Mouse (Mus musculus) stomach, postnatal 0 days (tissue): ENCODE measurements around the gene Hnrnpu. TPM values are rescaled to one million over a fixed set of nuclear protein-coding genes. Genes with fewer than 3 reads are reported as not detected.

Source experiments
- ATAC-seq: fragments of 200-750 bp; cut with Nextera tagmentation; 2 replicates; pipeline ENCODE4 v1.8.0; 2017; ENCODE audit not compliant: low FRiP score, low TSS enrichment
- DNase-seq: peaks from one replicate; pipeline ENCODE4 v3.0.0-alpha.2; 2016; ENCODE audit warnings: low spot score
- H3K27ac ChIP-seq: fragments of 300-500 bp; sonication (generic); replicated peaks from 2 replicates; pipeline ENCODE4 v1.5.1; 2014; ENCODE audit warnings: mild to moderate bottlenecking, control low read depth
- H3K27me3 ChIP-seq: fragments of 300-500 bp; sonication (generic); 2 replicates; pipeline ENCODE4 v1.6.1; 2014; ENCODE audit warnings: low read length; ENCODE audit not compliant: control insufficient read depth, insufficient read depth
- H3K36me3 ChIP-seq: fragments of 300-500 bp; sonication (generic); 2 replicates; pipeline ENCODE4 v1.6.1; 2014; ENCODE audit warnings: low read length, mixed read lengths; ENCODE audit not compliant: control insufficient read depth, insufficient read depth
- H3K4me1 ChIP-seq: fragments of 300-500 bp; sonication (generic); replicated peaks from 2 replicates; pipeline ENCODE4 v1.6.1; 2014; ENCODE audit warnings: antibody characterized with exemption; ENCODE audit not compliant: control insufficient read depth, insufficient read depth
- H3K4me2 ChIP-seq: fragments of 300-500 bp; sonication (generic); replicated peaks from 2 replicates; pipeline ENCODE4 v1.6.1; 2014; ENCODE audit warnings: low read depth, mild to moderate bottlenecking, control low read depth, moderate library complexity
- H3K4me3 ChIP-seq: fragments of 300-500 bp; sonication (generic); 2 replicates; pipeline ENCODE4 v1.5.1; 2014; ENCODE audit warnings: low read depth, low read length, control low read depth
- H3K9ac ChIP-seq: fragments of 300-500 bp; sonication (generic); 2 replicates; pipeline ENCODE4 v1.6.1; 2014; ENCODE audit warnings: mild to moderate bottlenecking, low read length, control low read depth, mixed read lengths
- H3K9me3 ChIP-seq: fragments of 300-500 bp; sonication (generic); 2 replicates; pipeline ENCODE4 v1.6.1; 2016; ENCODE audit warnings: low read length; ENCODE audit not compliant: control insufficient read depth
- CTCF ChIP-seq: IDR thresholded peaks from 2 replicates; pipeline ENCODE4 v1.5.1; 2016; ENCODE audit warnings: antibody characterized with exemption, low read depth, mild to moderate bottlenecking, moderate library complexity
- EP300 ChIP-seq: optimal IDR thresholded peaks from 2 replicates; pipeline ENCODE3; 2016; ENCODE audit warnings: antibody characterized with exemption
- WGBS: fragments of 180-500 bp; shearing (Covaris S2); extraction: QIAGEN DNeasy Blood & Tissue Kit; methylation state at CpG from one replicate; pipeline ENCODE4 v1.1.7; 2014; 5-methylcytosine and 5-hydroxymethylcytosine counted together
- polyA plus RNA-seq: library from polyadenylated mRNA; unstranded; fragments of >200 nt; fragmentation: Nextera tagmentation; extraction: Ambion mirVana; gene quantifications from 2 replicates; pipeline ENCODE4 v1.2.1, GENCODE M21; 2015

Hnrnpu gene
- polyA plus RNA-seq = 129 and 147 TPM in 2 replicates

- H3K9ac ChIP-seq = peak within 1 kb of the TSS; percentile 100
- 0 out of 2 replicates have a peak, but pooled peaks cover 5% of the 10 kb centered on the region for H3K36me3 ChIP-seq
- H3K4me1 ChIP-seq = no peaks in the 10 kb centered on the region; the same call in 1 of the 2 replicates
- TF ChIP-seq EP300 (peak; percentile 21), CTCF (no peak; the same call in 1 of the 2 replicates)
- peak; percentile 90 for ATAC-seq
- peak within 1 kb of the TSS; percentile 100 for H3K27ac ChIP-seq
- peak within 1 kb of the TSS; percentile 99 for H3K4me3 ChIP-seq
- H3K27me3 ChIP-seq = no peaks in the 10 kb centered on the region
- peak within 1 kb of the TSS; percentile 66 for H3K4me2 ChIP-seq
- WGBS = under 1% methylated on average over 71 of the region's 73 CpGs
- peak; percentile 95 for DNase-seq
- H3K9me3 ChIP-seq = no peaks in the 10 kb centered on the region
Measured at GRCm38 (mm10) chr1:178337551-178338317, at the start of gene Hnrnpu. Gene Hnrnpu, minus strand, starts transcription at chr1:178337797.

- Histone ChIP-seq H3K4me2 (no peak overlapping the region), H3K36me3 (no peaks in the 10 kb centered on the region), H3K4me1 (no peaks in the 10 kb centered on the region), H3K9me3 (no peaks in the 10 kb centered on the region), H3K27me3 (no peaks in the 10 kb centered on the region), H3K4me3 (no peak overlapping the region), H3K9ac (no peak overlapping the region), H3K27ac (peak overlapping the region; percentile 41; the same call in 1 of the 2 replicates)
- no peak for DNase-seq
- no peak for TF ChIP-seq EP300
- no peak for TF ChIP-seq CTCF
- ATAC-seq = no peak
Measured at GRCm38 (mm10) chr1:178382165-178382564, 44.6 kb upstream of the Hnrnpu start.

DNA sequence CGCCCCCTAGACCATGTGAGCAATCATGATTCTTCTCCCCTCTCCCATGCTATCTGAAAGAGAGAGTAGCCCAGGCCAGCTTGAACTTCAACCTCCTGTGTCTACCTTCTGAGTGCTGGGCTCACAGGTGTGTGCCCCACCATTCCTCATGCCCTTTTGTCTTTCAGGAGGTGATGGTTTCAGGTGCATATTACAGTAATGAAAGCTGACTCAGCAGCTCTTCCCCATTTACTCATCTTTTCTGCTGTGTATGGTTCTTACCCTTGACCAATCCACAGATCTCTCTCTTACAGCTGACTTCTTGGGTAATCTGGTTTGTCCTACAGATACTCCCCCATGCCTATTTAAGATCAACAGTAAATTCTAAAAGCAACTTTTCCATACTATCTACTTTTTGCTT is 41.6 kb upstream of the Hnrnpu start:
- TF ChIP-seq CTCF = no peak
- no peak for TF ChIP-seq EP300
- no peaks in the 10 kb centered on the region for H3K36me3 ChIP-seq
- H3K4me1 ChIP-seq = no peaks in the 10 kb centered on the region
- no peak overlapping the region for H3K4me2 ChIP-seq
- no peak overlapping the region for H3K27ac ChIP-seq
- 83% methylated on average over 1 of the region's 1 CpGs for WGBS
- no peak overlapping the region for H3K4me3 ChIP-seq
- H3K9ac ChIP-seq = no peak overlapping the region
- no peaks in the 10 kb centered on the region for H3K27me3 ChIP-seq
- ATAC-seq = no peak
- no peaks in the 10 kb centered on the region for H3K9me3 ChIP-seq
- no peak for DNase-seq

- H3K27me3 ChIP-seq = no peaks in the 10 kb centered on the region
- DNase-seq (no peak), ATAC-seq (no peak)
- no peaks in the 10 kb centered on the region for H3K36me3 ChIP-seq
- no peak overlapping the region for H3K4me3 ChIP-seq
- WGBS = 72% methylated on average over 3 of the region's 3 CpGs
- H3K4me2 ChIP-seq = no peak overlapping the region
- H3K4me1 ChIP-seq = no peaks in the 10 kb centered on the region
- no peak for TF ChIP-seq CTCF
- no peak for TF ChIP-seq EP300
- no peaks in the 10 kb centered on the region for H3K9me3 ChIP-seq
- H3K27ac ChIP-seq = no peak overlapping the region
- no peak overlapping the region for H3K9ac ChIP-seq
Measured at GRCm38 (mm10) chr1:178378115-178378514, 40.5 kb upstream of the Hnrnpu start.

- 52% methylated on average over 2 of the region's 2 CpGs for WGBS
- H3K9me3 ChIP-seq = no peaks in the 10 kb centered on the region
- no peaks in the 10 kb centered on the region for H3K27me3 ChIP-seq
- no peak overlapping the region for H3K4me3 ChIP-seq
- DNase-seq (no peak), ATAC-seq (no peak)
- H3K4me1 ChIP-seq = no peaks in the 10 kb centered on the region
- no peaks in the 10 kb centered on the region for H3K36me3 ChIP-seq
- TF ChIP-seq EP300 = no peak
- TF ChIP-seq CTCF = no peak
- no peak overlapping the region for H3K27ac ChIP-seq
- H3K4me2 ChIP-seq = no peak overlapping the region
- no peak overlapping the region for H3K9ac ChIP-seq
Measured at GRCm38 (mm10) chr1:178376907-178377306, 39.3 kb upstream of the Hnrnpu start.

GRCm38 (mm10) chr1:178376061-178376460 is 38.5 kb upstream of the Hnrnpu start:
- ATAC-seq = peak; percentile 59; the same call in 1 of the 2 replicates
- TF ChIP-seq EP300 = no peak
- H3K36me3 ChIP-seq = no peaks in the 10 kb centered on the region
- no peak overlapping the region for H3K4me3 ChIP-seq
- H3K27me3 ChIP-seq = no peaks in the 10 kb centered on the region
- H3K9me3 ChIP-seq = no peaks in the 10 kb centered on the region
- no peak overlapping the region for H3K4me2 ChIP-seq
- 87% methylated on average over 2 of the region's 2 CpGs for WGBS
- H3K27ac ChIP-seq = no peak overlapping the region
- DNase-seq = no peak
- H3K9ac ChIP-seq = no peak overlapping the region
- no peaks in the 10 kb centered on the region for H3K4me1 ChIP-seq
